Mouse (Mus musculus): ENCODE measurements at regions not wholly inside any gene's neighbourhood (a gene's known extent, or its start where the extent isn't known, plus 50 kb on each side); places are given as distances from the start of the nearest gene placed in this dataset.
"Not testable (repeated sequence)": the region's sequence is repeated elsewhere in the genome, so short reads cannot be mapped to it uniquely, and the experiment has no call there.

DNA sequence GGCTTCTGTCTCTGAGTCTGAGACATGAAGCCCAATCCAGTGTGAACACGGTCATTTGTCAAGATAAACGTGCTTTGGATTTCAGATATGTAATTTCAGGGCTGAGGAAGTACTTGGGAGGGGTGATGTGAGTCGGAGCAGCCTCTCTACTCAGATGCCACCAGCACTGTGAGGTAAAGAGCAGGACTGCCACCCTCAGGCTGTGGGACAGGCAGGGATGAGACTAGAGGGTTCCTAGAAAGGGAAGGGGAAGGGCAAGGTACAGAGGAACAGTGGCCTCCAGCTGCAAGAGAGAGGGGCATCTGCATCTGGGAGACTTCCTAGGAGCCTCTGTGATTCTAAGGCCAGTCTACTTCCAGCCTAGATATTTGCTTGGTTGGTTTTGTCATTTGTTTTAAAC, 78.7 kb upstream of the Csrp2 start:
- DNase-seq, result peak in 1 of 2 experiments; percentile 41

DNA sequence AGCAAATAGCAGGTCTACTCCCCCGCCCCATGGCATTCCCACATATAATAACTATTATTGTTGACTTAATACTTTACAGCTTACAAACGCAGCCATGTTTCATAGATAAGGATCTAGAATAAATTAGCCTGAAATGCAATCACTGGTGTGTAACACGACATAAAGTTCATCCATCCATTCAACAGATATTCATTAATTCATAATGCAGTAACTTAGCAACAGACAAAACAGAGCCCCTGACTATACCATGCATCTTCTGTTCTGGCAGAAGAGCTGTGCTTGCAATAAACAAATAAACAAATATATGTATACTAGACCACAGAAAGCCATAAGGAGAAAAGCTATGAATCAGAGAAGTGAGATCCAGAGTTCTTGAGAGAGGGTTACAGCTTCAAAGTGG, 77.9 kb upstream of the Csrp2 start:
- DNase-seq, result no peak

DNA sequence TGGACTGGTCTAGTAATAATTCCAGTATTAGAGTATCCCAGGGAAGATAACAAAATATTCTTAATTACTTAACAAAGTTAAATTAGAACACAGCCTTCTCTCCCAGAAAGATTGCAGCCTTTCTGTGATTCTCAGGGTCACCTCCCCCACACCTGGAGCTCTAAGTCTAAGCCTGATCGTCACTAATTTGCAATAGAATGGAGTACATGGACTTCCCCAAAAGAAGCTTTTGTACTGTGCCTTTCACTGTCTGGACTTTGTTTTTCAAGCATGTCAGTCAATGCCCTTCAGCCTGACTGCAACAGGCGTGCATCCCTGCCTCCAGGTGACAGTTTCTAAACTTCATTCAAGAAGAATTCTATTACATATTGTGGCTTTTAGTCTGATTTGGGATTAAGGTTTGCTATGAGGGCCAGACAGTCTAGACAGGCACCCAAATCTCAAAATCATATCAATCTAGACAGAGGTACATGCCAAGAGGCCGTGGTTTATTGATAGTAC, 64.9 kb upstream of the Csrp2 start:
- DNase-seq, result not testable (repeated sequence)

DNA sequence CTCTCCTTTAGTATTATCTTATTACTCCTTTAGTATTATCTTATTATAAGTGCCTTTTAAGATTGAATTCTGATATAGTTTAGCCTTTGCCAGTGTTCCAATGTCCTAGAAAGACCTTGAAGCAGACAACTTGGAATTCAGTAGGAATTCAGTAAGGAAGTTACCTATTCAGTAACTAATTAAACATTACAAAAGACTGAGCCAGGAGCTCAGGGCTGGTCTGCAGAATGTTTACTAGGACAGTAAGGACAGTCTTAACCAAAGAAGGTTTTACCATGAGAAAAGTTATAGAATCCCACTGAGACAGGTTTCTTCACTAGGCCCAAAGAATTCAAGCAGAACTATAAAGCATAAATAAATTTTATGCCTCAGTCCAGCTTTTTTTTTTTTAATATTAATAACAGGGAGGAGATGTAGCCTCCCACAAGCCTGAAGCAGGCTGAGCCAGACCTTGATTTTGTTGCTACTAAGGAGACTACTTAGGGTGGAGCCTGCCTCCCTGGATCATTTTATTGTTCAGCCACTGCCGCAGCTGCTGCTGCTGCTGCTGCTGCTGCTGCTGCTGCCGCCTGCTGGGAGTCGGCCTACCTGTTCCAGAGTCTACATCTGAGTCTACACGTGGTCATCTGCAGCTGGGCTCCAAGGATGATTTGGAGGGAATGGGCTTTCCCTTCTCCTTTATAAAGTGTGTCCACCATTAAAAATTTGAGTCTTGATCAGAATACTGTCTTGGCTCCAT, 63.8 kb upstream of the Csrp2 start:
- peak; percentile 63 to 77 for DNase-seq

DNA sequence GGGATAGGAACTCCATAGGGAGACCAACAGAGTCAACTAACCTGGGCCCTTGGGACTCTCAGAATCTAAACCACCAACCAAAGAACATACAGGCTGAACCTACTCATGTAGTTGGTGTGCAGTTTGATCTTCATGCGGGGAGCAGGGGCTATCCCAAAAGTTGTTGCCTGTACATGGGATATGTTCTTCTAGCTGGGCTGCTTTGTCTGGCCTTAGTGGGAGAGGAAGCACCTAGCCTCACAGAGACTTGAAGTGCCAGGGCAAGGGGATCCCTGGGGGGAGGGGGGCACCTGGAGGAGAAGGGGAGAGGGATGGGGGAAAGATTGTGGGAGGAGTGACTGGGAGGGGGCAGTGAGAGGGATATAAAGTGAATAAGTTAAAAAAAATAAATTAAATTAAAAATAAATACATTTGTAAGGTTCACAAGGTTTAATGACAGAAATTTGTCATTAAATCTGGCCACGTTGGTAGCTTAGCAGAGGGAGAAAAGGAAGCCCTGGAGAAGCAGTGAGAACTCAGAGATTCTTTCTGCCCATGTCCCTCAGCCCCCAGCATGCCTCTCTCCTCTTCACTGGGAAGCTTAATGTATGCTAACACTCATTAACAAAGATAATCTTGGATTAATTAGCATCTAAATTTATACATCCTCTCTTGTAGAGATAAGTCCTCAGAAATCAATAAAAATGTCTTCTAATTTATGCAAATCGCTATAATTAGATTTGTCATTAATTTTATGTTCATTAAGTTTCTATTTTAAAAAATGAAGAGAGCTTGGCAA, 62.1 kb upstream of the Csrp2 start:
- no peak for DNase-seq

DNA sequence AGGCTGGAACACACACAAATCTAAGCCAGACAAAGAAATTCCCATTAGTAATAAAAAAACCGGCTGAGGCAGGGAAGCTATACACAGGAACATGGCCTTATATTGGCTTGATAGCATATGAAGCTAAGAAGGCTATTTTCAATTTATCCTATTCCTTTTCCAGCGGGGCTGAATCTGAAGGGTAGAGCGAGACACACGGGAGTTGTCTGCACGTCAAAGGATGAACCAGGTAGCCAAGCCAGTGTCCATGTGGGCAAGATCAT, 61.6 kb upstream of the Csrp2 start:
- no peak for DNase-seq

DNA sequence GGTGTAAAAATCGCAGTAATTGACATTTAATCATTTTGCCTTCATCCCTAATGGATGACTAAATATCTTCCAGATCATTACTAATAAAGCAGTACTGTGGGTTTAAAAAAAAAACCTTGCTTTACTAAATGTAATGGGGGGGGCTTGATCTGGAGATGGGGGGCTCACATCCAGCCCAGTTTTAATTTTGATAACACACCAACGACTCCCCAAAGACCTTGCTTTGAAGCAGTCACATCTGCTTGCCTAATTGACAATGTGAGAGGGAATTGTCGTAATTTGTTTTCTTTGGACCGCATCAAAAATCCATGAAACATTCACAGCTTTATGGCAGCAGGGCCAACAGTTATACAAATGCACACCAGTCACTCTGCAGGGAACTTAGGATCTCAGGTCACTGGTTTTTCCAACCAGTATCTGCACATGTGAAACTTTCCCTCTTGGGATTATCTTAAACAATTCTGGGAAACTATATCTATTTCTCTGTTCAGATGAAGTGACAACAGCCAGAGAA, 61.1 kb upstream of the Csrp2 start:
- DNase-seq, result no peak

DNA sequence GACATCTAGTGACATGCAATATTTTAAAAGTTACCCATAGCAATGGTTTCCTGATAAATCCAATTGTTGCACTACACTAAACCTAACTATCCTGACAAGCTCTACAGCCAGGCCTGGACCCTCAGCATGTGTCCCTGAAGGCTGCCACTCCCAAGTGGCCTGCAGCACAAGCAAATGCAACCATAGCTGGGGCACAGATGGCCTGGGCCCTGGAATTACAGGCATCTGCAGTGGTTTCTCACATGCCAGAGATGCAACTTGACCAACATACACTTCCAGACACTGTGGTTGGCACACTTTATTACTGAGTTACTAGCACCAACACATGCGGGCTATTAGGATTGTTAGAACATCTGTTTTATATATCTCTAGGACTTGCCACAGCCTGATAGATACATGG, 60.3 kb upstream of the Csrp2 start:
- DNase-seq, result no peak
